ENCODE assay signal across 8 mouse cellular contexts in the genomic region with DNA sequence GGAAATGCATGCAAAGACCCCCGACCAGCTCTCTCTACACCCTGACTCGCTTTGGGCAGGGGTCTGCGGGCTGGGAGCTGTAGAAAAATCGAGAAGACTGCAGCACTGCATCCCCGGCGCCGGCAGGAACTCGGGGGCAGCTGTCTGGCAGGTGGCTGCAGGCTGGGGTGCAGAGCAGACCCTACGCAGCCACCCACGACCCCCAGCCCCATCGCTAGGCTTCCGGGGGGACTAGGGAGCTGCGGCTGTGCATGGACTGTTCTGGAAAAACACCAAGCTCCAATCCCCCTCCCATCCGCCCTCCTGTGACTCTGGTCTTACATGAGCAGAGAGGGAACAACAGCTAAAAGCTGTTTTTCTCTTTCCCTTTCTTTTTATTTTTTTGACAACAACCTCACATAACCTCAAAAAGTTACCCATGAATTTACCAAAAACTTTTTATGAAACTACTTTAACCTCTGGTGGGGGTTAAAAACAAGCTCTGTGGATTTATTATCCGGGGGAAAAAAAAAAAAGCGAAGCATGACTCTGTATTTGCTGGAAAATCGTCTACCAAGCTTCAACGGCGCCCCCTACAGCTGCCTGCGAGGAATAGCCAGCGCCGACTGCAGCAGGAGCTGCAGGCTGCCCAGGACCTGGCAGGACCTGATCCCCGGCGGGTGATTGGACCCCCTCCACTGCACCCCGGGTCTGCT. TPM values are rescaled to one million over a fixed set of nuclear protein-coding genes. Genes with fewer than 3 reads are reported as not detected.
DNase-seq lines count a peak whose midpoint lies in the region; ATAC-seq and TF ChIP-seq lines count a peak whose summit lies in the region.

No protein-coding gene starts in this region.

- TF ChIP-seq CTCF in bone marrow macrophage, adult 2 months (IDR thresholded peaks at IDR 0.05; ENCODE audit: low read depth, low read length), result peak; percentile 81
- peak; percentile 86 for TF ChIP-seq CTCF in midbrain, postnatal 0 days (IDR thresholded peaks at IDR 0.05)

- peak overlapping the region; percentile 34 for H3K9ac ChIP-seq in embryonic facial prominence, embryonic 15.5 days
- H3K9ac ChIP-seq in kidney, embryonic 14.5 days (ENCODE audit: low read depth, low read length), result peak overlapping the region; percentile 56
- peak overlapping the region; percentile 35; the same call in 1 of the 2 replicates for H3K9ac ChIP-seq in limb, embryonic 15.5 days
- peak overlapping the region; percentile 71 for H3K9ac ChIP-seq in midbrain, postnatal 0 days (replicated peaks; ENCODE audit: low read length, poor library complexity, severe bottlenecking)

- peak overlapping the region; percentile 37 for H3K4me3 ChIP-seq in bone marrow macrophage, adult 2 months (ENCODE audit: insufficient read depth, low read length)
- peak overlapping the region; percentile 46 for H3K4me3 ChIP-seq in embryonic facial prominence, embryonic 15.5 days (replicated peaks)
- peak overlapping the region; percentile 38 for H3K4me3 ChIP-seq in kidney, embryonic 14.5 days (ENCODE audit: low read length)
- H3K4me3 ChIP-seq in limb, embryonic 15.5 days, result peak overlapping the region; percentile 45
- H3K4me3 ChIP-seq in midbrain, postnatal 0 days (ENCODE audit: low read depth, low read length), result peak overlapping the region; percentile 43

- ATAC-seq in embryonic facial prominence, embryonic 15.5 days (ENCODE audit: insufficient number of reproducible peaks, low FRiP score, low TSS enrichment, low read depth), result peak; percentile 53
- ATAC-seq in kidney, embryonic 14.5 days (ENCODE audit: low FRiP score, low TSS enrichment), result peak; percentile 86
- ATAC-seq in limb, embryonic 15.5 days (ENCODE audit: insufficient number of reproducible peaks, low FRiP score, low TSS enrichment, low read depth), result peak; percentile 80
- ATAC-seq in midbrain, postnatal 0 days (ENCODE audit: low FRiP score), result peak; percentile 84

- no peaks in the 10 kb centered on the region for H3K36me3 ChIP-seq in embryonic facial prominence, embryonic 15.5 days
- H3K36me3 ChIP-seq in kidney, embryonic 14.5 days (ENCODE audit: control insufficient read depth, insufficient read depth, low read length), result no peaks in the 10 kb centered on the region
- no peaks in the 10 kb centered on the region for H3K36me3 ChIP-seq in limb, embryonic 15.5 days
- no peaks in the 10 kb centered on the region for H3K36me3 ChIP-seq in midbrain, postnatal 0 days (ENCODE audit: insufficient read depth, low read length)

- TF ChIP-seq POLR2A in bone marrow macrophage, adult 2 months (IDR thresholded peaks at IDR 0.05; ENCODE audit: borderline replicate concordance, low read depth, low read length), result no peak

- H3K4me2 ChIP-seq in embryonic facial prominence, embryonic 15.5 days (replicated peaks), result peak overlapping the region; percentile 98
- H3K4me2 ChIP-seq in kidney, embryonic 14.5 days (replicated peaks; ENCODE audit: low read depth, low read length), result peak overlapping the region; percentile 95
- peak overlapping the region; percentile 95 for H3K4me2 ChIP-seq in limb, embryonic 15.5 days
- H3K4me2 ChIP-seq in midbrain, postnatal 0 days (ENCODE audit: low read depth, low read length, poor library complexity, severe bottlenecking), result peak overlapping the region; percentile 98

- no peaks in the 10 kb centered on the region for H3K9me3 ChIP-seq in embryonic facial prominence, embryonic 15.5 days (replicated peaks)
- no peaks in the 10 kb centered on the region for H3K9me3 ChIP-seq in kidney, embryonic 14.5 days (ENCODE audit: control insufficient read depth, low read length)
- no peaks in the 10 kb centered on the region for H3K9me3 ChIP-seq in limb, embryonic 15.5 days
- no peaks in the 10 kb centered on the region for H3K9me3 ChIP-seq in midbrain, postnatal 0 days (ENCODE audit: low read length)

- peaks cover 8% of the 10 kb centered on the region; the same call in 1 of the 2 replicates for H3K27me3 ChIP-seq in embryonic facial prominence, embryonic 15.5 days
- H3K27me3 ChIP-seq in kidney, embryonic 14.5 days (ENCODE audit: control insufficient read depth, insufficient read depth, low read length), result no peaks in the 10 kb centered on the region
- H3K27me3 ChIP-seq in limb, embryonic 15.5 days, result 0 out of 2 replicates have a peak, but pooled peaks cover 5% of the 10 kb centered on the region
- H3K27me3 ChIP-seq in midbrain, postnatal 0 days (ENCODE audit: insufficient read depth, low read length), result no peaks in the 10 kb centered on the region; the same call in 1 of the 2 replicates

- peak; percentile 82 for DNase-seq in 416B (ENCODE audit: low read depth)
- peak; percentile 65 to 83 for DNase-seq in heart, adult 9 months (ENCODE audit: low spot score in 2 of 2)
- DNase-seq in midbrain, postnatal 0 days (ENCODE audit: low spot score), result peak; percentile 96
- DNase-seq in spleen, postnatal 10 days (ENCODE audit: low spot score in 2 of 2), result peak; percentile 77 to 90

- H3K27ac ChIP-seq in bone marrow macrophage, adult 2 months (ENCODE audit: insufficient read depth, low read depth, low read length), result no peak overlapping the region
- H3K27ac ChIP-seq in embryonic facial prominence, embryonic 15.5 days (replicated peaks), result peak overlapping the region; percentile 72
- peak overlapping the region; percentile 68; the same call in 1 of the 2 replicates for H3K27ac ChIP-seq in kidney, embryonic 14.5 days (ENCODE audit: low read depth, low read length)
- peak overlapping the region; percentile 73 for H3K27ac ChIP-seq in limb, embryonic 15.5 days
- H3K27ac ChIP-seq in midbrain, postnatal 0 days (ENCODE audit: low read depth, low read length), result peak overlapping the region; percentile 43; the same call in 1 of the 2 replicates

- WGBS in embryonic facial prominence, embryonic 15.5 days, result under 1% methylated on average over 25 of the region's 25 CpGs
- WGBS in kidney, embryonic 14.5 days, result under 1% methylated on average over 25 of the region's 25 CpGs
- under 1% methylated on average over 25 of the region's 25 CpGs for WGBS in limb, embryonic 15.5 days
- WGBS in midbrain, postnatal 0 days, result under 1% methylated on average over 25 of the region's 25 CpGs

- H3K4me1 ChIP-seq in bone marrow macrophage, adult 2 months (ENCODE audit: control insufficient read depth, insufficient read depth, low read length), result no peaks in the 10 kb centered on the region
- peaks cover 31% of the 10 kb centered on the region for H3K4me1 ChIP-seq in embryonic facial prominence, embryonic 15.5 days
- peaks cover 8% of the 10 kb centered on the region; the same call in 1 of the 2 replicates for H3K4me1 ChIP-seq in kidney, embryonic 14.5 days (ENCODE audit: control insufficient read depth, insufficient read depth, low read length)
- H3K4me1 ChIP-seq in limb, embryonic 15.5 days, result peaks cover 21% of the 10 kb centered on the region
- H3K4me1 ChIP-seq in midbrain, postnatal 0 days (ENCODE audit: insufficient read depth, low read length), result 0 out of 2 replicates have a peak, but pooled peaks cover 5% of the 10 kb centered on the region

RNA-seq across cellular contexts. Expression of gene Zfp831, which starts 30.4 kb away (rescaled TPM):
- not detected in 2 replicates for polyA plus RNA-seq in bone marrow macrophage, adult 2 months (2012; ENCODE audit: insufficient read depth, insufficient read length, missing spikeins)
- 0.04 TPM in 1 of 2 replicates, not detected in the other for polyA plus RNA-seq in embryonic facial prominence, embryonic 15.5 days (2015; fragmentation: Nextera tagmentation; extraction: Ambion mirVana)
- not detected in 2 replicates for polyA plus RNA-seq in kidney, embryonic 14.5 days (2014; fragmentation: Nextera tagmentation; extraction: Ambion mirVana)
- not detected in 2 replicates for polyA plus RNA-seq in limb, embryonic 15.5 days (2015; fragmentation: Nextera tagmentation; extraction: Ambion mirVana)
- total RNA-seq in midbrain, postnatal 0 days (2014; rRNA removed), result 0.09 TPM in 1 of 2 replicates, not detected in the other
- not detected in 2 replicates for polyA plus RNA-seq in midbrain, postnatal 0 days (2015; fragmentation: Nextera tagmentation; extraction: Ambion mirVana)
